Mouse (Mus musculus): ENCODE measurements around the gene Nudc. TPM values are rescaled to one million over a fixed set of nuclear protein-coding genes. Genes with fewer than 3 reads are reported as not detected.

Gene Nudc
- polyA plus RNA-seq, 1 experiment from 2014 or later: 118 TPM

- DNase-seq: peak; percentile 75
- H3K9ac ChIP-seq (replicated peaks): peak within 1 kb of the TSS; percentile 55
- peak within 1 kb of the TSS; percentile 61 for H3K4me2 ChIP-seq (ENCODE audit: low read depth, low read length)
- WGBS (ENCODE audit: insufficient replicate concordance): 34% methylated on average over 10 of the region's 10 CpGs
- peak; percentile 6 for ATAC-seq
- no peaks in the 10 kb centered on the region for H3K36me3 ChIP-seq (replicated peaks; ENCODE audit: insufficient read depth, low read length)
- H3K9me3 ChIP-seq (ENCODE audit: low read length): no peaks in the 10 kb centered on the region
- H3K27ac ChIP-seq (ENCODE audit: low read depth): peak within 1 kb of the TSS; percentile 80
- no peaks in the 10 kb centered on the region for H3K27me3 ChIP-seq (ENCODE audit: insufficient read depth, low read length)
- TF ChIP-seq EP300 (IDR thresholded peaks at IDR 0.05; ENCODE audit: low read depth) (no peak; the same call in 1 of the 2 replicates), CTCF (IDR thresholded peaks at IDR 0.05; ENCODE audit: low read depth) (no peak)
- H3K4me1 ChIP-seq (ENCODE audit: insufficient read depth): peaks cover 25% of the 10 kb centered on the region
- peak within 1 kb of the TSS; percentile 29 for H3K4me3 ChIP-seq (ENCODE audit: low read depth, low read length)
These were observed 7.1 kb upstream of the Nudc start, which contains the start of gene Nr0b2 for GRCm38 (mm10) chr4:133552768-133553447. Gene Nr0b2, plus strand, starts transcription at chr4:133553376.

GRCm38 (mm10) chr4:133552029-133552428 lies 6.2 kb upstream of the Nudc start:
- Histone ChIP-seq H3K36me3 (replicated peaks; ENCODE audit: insufficient read depth, low read length) (no peaks in the 10 kb centered on the region), H3K27me3 (ENCODE audit: insufficient read depth, low read length) (no peaks in the 10 kb centered on the region), H3K4me1 (ENCODE audit: insufficient read depth) (peaks cover 25% of the 10 kb centered on the region), H3K9me3 (ENCODE audit: low read length) (no peaks in the 10 kb centered on the region), H3K9ac (replicated peaks) (no peak overlapping the region), H3K4me3 (ENCODE audit: low read depth, low read length) (no peak overlapping the region), H3K27ac (ENCODE audit: low read depth) (peak overlapping the region; percentile 62; the same call in 1 of the 2 replicates), H3K4me2 (ENCODE audit: low read depth, low read length) (no peak overlapping the region)
- ATAC-seq (no peak), DNase-seq (no peak)
- TF ChIP-seq CTCF (IDR thresholded peaks at IDR 0.05; ENCODE audit: low read depth) (no peak), EP300 (IDR thresholded peaks at IDR 0.05; ENCODE audit: low read depth) (no peak)
- 73% methylated on average over 1 of the region's 1 CpGs for WGBS (ENCODE audit: insufficient replicate concordance)

GRCm38 (mm10) chr4:133536652-133537051 lies 9.1 kb downstream of the Nudc start:
- Histone ChIP-seq H3K4me3 (ENCODE audit: low read depth, low read length) (no peak overlapping the region), H3K27me3 (ENCODE audit: insufficient read depth, low read length) (no peaks in the 10 kb centered on the region), H3K9ac (replicated peaks) (no peak overlapping the region), H3K4me2 (ENCODE audit: low read depth, low read length) (no peak overlapping the region), H3K36me3 (replicated peaks; ENCODE audit: insufficient read depth, low read length) (peaks cover 78% of the 10 kb centered on the region), H3K9me3 (ENCODE audit: low read length) (no peaks in the 10 kb centered on the region), H3K4me1 (ENCODE audit: insufficient read depth) (no peaks in the 10 kb centered on the region), H3K27ac (ENCODE audit: low read depth) (no peak overlapping the region)
- no peak for ATAC-seq
- WGBS (ENCODE audit: insufficient replicate concordance): 78% methylated on average over 5 of the region's 5 CpGs
- TF ChIP-seq CTCF (IDR thresholded peaks at IDR 0.05; ENCODE audit: low read depth): no peak
- no peak for TF ChIP-seq EP300 (IDR thresholded peaks at IDR 0.05; ENCODE audit: low read depth)
- DNase-seq: no peak

- Histone ChIP-seq H3K9ac (replicated peaks) (no peak overlapping the region), H3K27me3 (ENCODE audit: insufficient read depth, low read length) (no peaks in the 10 kb centered on the region), H3K4me3 (ENCODE audit: low read depth, low read length) (no peak overlapping the region), H3K9me3 (ENCODE audit: low read length) (no peaks in the 10 kb centered on the region), H3K27ac (ENCODE audit: low read depth) (no peak overlapping the region), H3K4me1 (ENCODE audit: insufficient read depth) (no peaks in the 10 kb centered on the region), H3K4me2 (ENCODE audit: low read depth, low read length) (no peak overlapping the region), H3K36me3 (replicated peaks; ENCODE audit: insufficient read depth, low read length) (peaks cover 79% of the 10 kb centered on the region)
- ATAC-seq (no peak), DNase-seq (no peak)
- TF ChIP-seq EP300 (IDR thresholded peaks at IDR 0.05; ENCODE audit: low read depth) (no peak), CTCF (IDR thresholded peaks at IDR 0.05; ENCODE audit: low read depth) (no peak)
- 64% methylated on average over 3 of the region's 3 CpGs for WGBS (ENCODE audit: insufficient replicate concordance)
These were observed 9.7 kb downstream of the Nudc start for GRCm38 (mm10) chr4:133536081-133536480.

GRCm38 (mm10) chr4:133532777-133533176 lies 13.0 kb downstream of the Nudc start:
- ATAC-seq (no peak), DNase-seq (no peak)
- Histone ChIP-seq H3K9me3 (ENCODE audit: low read length) (no peaks in the 10 kb centered on the region), H3K4me2 (ENCODE audit: low read depth, low read length) (no peak overlapping the region), H3K4me1 (ENCODE audit: insufficient read depth) (no peaks in the 10 kb centered on the region), H3K9ac (replicated peaks) (no peak overlapping the region), H3K27me3 (ENCODE audit: insufficient read depth, low read length) (no peaks in the 10 kb centered on the region), H3K36me3 (replicated peaks; ENCODE audit: insufficient read depth, low read length) (peaks cover 55% of the 10 kb centered on the region), H3K4me3 (ENCODE audit: low read depth, low read length) (no peak overlapping the region), H3K27ac (ENCODE audit: low read depth) (no peak overlapping the region)
- 0 out of 2 replicates have a peak, but pooled peaks have one; percentile 21 for TF ChIP-seq CTCF (IDR thresholded peaks at IDR 0.05; ENCODE audit: low read depth)
- no peak for TF ChIP-seq EP300 (IDR thresholded peaks at IDR 0.05; ENCODE audit: low read depth)
- 68% methylated on average over 3 of the region's 3 CpGs for WGBS (ENCODE audit: insufficient replicate concordance)

GRCm38 (mm10) chr4:133527788-133528187 lies 18.0 kb downstream of the Nudc start:
- no peak overlapping the region for H3K4me3 ChIP-seq (ENCODE audit: low read depth, low read length)
- WGBS (ENCODE audit: insufficient replicate concordance): 69% methylated on average over 16 of the region's 16 CpGs
- H3K9ac ChIP-seq (replicated peaks): no peak overlapping the region
- ATAC-seq: no peak
- H3K27ac ChIP-seq (ENCODE audit: low read depth): no peak overlapping the region
- H3K9me3 ChIP-seq (ENCODE audit: low read length): no peaks in the 10 kb centered on the region
- H3K27me3 ChIP-seq (ENCODE audit: insufficient read depth, low read length): no peaks in the 10 kb centered on the region
- H3K4me2 ChIP-seq (ENCODE audit: low read depth, low read length): no peak overlapping the region
- H3K36me3 ChIP-seq (replicated peaks; ENCODE audit: insufficient read depth, low read length): peaks cover 12% of the 10 kb centered on the region
- DNase-seq: no peak
- TF ChIP-seq CTCF (IDR thresholded peaks at IDR 0.05; ENCODE audit: low read depth): no peak
- no peaks in the 10 kb centered on the region for H3K4me1 ChIP-seq (ENCODE audit: insufficient read depth)
